Comparison of ENCODE assay signal across 8 mouse cellular contexts in genomic region chr7:44590402-44591347, GRCm38 (mm10). TPM values are rescaled to one million over a fixed set of nuclear protein-coding genes. Genes with fewer than 3 reads are reported as not detected.
DNase-seq lines count a peak whose midpoint lies in the region; ATAC-seq and TF ChIP-seq lines count a peak whose summit lies in the region.

TSS of gene Kcnc3 (plus strand) at chr7:44590664.

- peak within 1 kb of the TSS; percentile 71 for H3K4me3 ChIP-seq in heart, embryonic 10.5 days
- peak within 1 kb of the TSS; percentile 57 for H3K4me3 ChIP-seq in kidney, embryonic 14.5 days (ENCODE audit: low read length)
- peak within 1 kb of the TSS; percentile 60 for H3K4me3 ChIP-seq in limb, embryonic 13.5 days
- H3K4me3 ChIP-seq in midbrain, embryonic 15.5 days, result peak within 1 kb of the TSS; percentile 75

- peak within 1 kb of the TSS; percentile 45; the same call in 1 of the 2 replicates for H3K9ac ChIP-seq in kidney, embryonic 14.5 days (ENCODE audit: low read depth, low read length)
- peak within 1 kb of the TSS; percentile 62 for H3K9ac ChIP-seq in limb, embryonic 13.5 days
- peak within 1 kb of the TSS; percentile 74 for H3K9ac ChIP-seq in midbrain, embryonic 15.5 days

- under 1% methylated on average over 79 of the region's 80 CpGs for WGBS in heart, embryonic 10.5 days
- under 1% methylated on average over 76 of the region's 80 CpGs for whole genome bisulfite sequencing in kidney, embryonic 14.5 days
- under 1% methylated on average over 77 of the region's 80 CpGs for WGBS in limb, embryonic 13.5 days
- WGBS in midbrain, embryonic 15.5 days, result under 1% methylated on average over 72 of the region's 80 CpGs

- peak within 1 kb of the TSS; percentile 56 for H3K27ac ChIP-seq in heart, embryonic 10.5 days
- H3K27ac ChIP-seq in kidney, embryonic 14.5 days (ENCODE audit: low read depth, low read length), result no peak within 1 kb of the TSS
- no peak within 1 kb of the TSS for H3K27ac ChIP-seq in limb, embryonic 13.5 days
- peak within 1 kb of the TSS; percentile 80 for H3K27ac ChIP-seq in midbrain, embryonic 15.5 days

- H3K4me1 ChIP-seq in heart, embryonic 10.5 days, result peaks cover 44% of the 10 kb centered on the region
- H3K4me1 ChIP-seq in kidney, embryonic 14.5 days (ENCODE audit: control insufficient read depth, insufficient read depth, low read length), result peaks cover 13% of the 10 kb centered on the region; the same call in 1 of the 2 replicates
- peaks cover 53% of the 10 kb centered on the region for H3K4me1 ChIP-seq in limb, embryonic 13.5 days
- peaks cover 73% of the 10 kb centered on the region for H3K4me1 ChIP-seq in midbrain, embryonic 15.5 days

- no peak for TF ChIP-seq CTCF in brain, embryonic 14.5 days (IDR thresholded peaks at IDR 0.05; ENCODE audit: borderline replicate concordance, extremely low read depth, insufficient read depth, insufficient read length)

- ATAC-seq in erythroblast, adult 5-6 weeks (replicated peaks; ENCODE audit: low FRiP score, poor library complexity, severe bottlenecking), result peak; percentile 52; the same call in 1 of the 2 replicates
- ATAC-seq in kidney, embryonic 14.5 days (ENCODE audit: low FRiP score, low TSS enrichment), result peak; percentile 92
- ATAC-seq in limb, embryonic 13.5 days (ENCODE audit: low FRiP score, low read depth), result peak; percentile 94
- ATAC-seq in midbrain, embryonic 15.5 days (replicated peaks), result peak; percentile 92
- no peak for ATAC-seq in erythroid progenitor cell, adult 5-6 weeks (replicated peaks; ENCODE audit: low FRiP score, poor library complexity, severe bottlenecking)

- no peaks in the 10 kb centered on the region for H3K36me3 ChIP-seq in heart, embryonic 10.5 days
- no peaks in the 10 kb centered on the region for H3K36me3 ChIP-seq in kidney, embryonic 14.5 days (ENCODE audit: control insufficient read depth, insufficient read depth, low read length)
- H3K36me3 ChIP-seq in limb, embryonic 13.5 days, result no peaks in the 10 kb centered on the region
- 0 out of 2 replicates have a peak, but pooled peaks cover 5% of the 10 kb centered on the region for H3K36me3 ChIP-seq in midbrain, embryonic 15.5 days (replicated peaks)

- H3K9me3 ChIP-seq in heart, embryonic 10.5 days, result no peaks in the 10 kb centered on the region
- H3K9me3 ChIP-seq in kidney, embryonic 14.5 days (ENCODE audit: control insufficient read depth, low read length), result no peaks in the 10 kb centered on the region
- H3K9me3 ChIP-seq in limb, embryonic 13.5 days, result no peaks in the 10 kb centered on the region
- H3K9me3 ChIP-seq in midbrain, embryonic 15.5 days, result no peaks in the 10 kb centered on the region

- peaks cover 88% of the 10 kb centered on the region for H3K27me3 ChIP-seq in heart, embryonic 10.5 days (ENCODE audit: insufficient read depth, poor library complexity, severe bottlenecking)
- peaks cover 76% of the 10 kb centered on the region for H3K27me3 ChIP-seq in kidney, embryonic 14.5 days (ENCODE audit: control insufficient read depth, insufficient read depth, low read length)
- H3K27me3 ChIP-seq in limb, embryonic 13.5 days, result peaks cover 87% of the 10 kb centered on the region
- peaks cover 13% of the 10 kb centered on the region for H3K27me3 ChIP-seq in midbrain, embryonic 15.5 days (replicated peaks)

- peak; percentile 99 for DNase-seq in brain, embryonic 14.5 days (ENCODE audit: low read depth)
- peak; percentile 97 for DNase-seq in heart, embryonic 10.5 days (ENCODE audit: low spot score)
- peak; percentile 67 for DNase-seq in spleen, adult 12 weeks (ENCODE audit: low spot score)

- peak within 1 kb of the TSS; percentile 99 for H3K4me2 ChIP-seq in kidney, embryonic 14.5 days (replicated peaks; ENCODE audit: low read depth, low read length)
- peak within 1 kb of the TSS; percentile 97 for H3K4me2 ChIP-seq in limb, embryonic 13.5 days (replicated peaks)
- peak within 1 kb of the TSS; percentile 97 for H3K4me2 ChIP-seq in midbrain, embryonic 15.5 days

- TF ChIP-seq POLR2A in brain, embryonic 14.5 days (IDR thresholded peaks at IDR 0.05; ENCODE audit: borderline replicate concordance, extremely low read depth, insufficient read depth, insufficient read length, poor library complexity, severe bottlenecking), result peak; percentile 75

RNA-seq across cellular contexts. Expression of gene Kcnc3, which starts in this region (rescaled TPM):
- 16.6 and 27.2 TPM in 2 replicates for polyA plus RNA-seq in brain, embryonic 14.5 days (2012; rRNA removed)
- not detected in 2 replicates for total RNA-seq in erythroblast, adult 5-6 weeks (2015; ENCODE audit: low replicate concordance)
- total RNA-seq in erythroblast, adult 5-6 weeks (2017; ENCODE audit: low replicate concordance), result 0.42 TPM in 1 of 2 replicates, not detected in the other
- polyA plus RNA-seq in heart, embryonic 10.5 days (2016; fragmentation: Nextera tagmentation; extraction: Ambion mirVana), result 0.02 and 0.24 TPM in 2 replicates
- polyA plus RNA-seq in kidney, embryonic 14.5 days (2014; fragmentation: Nextera tagmentation; extraction: Ambion mirVana), result 0.18 and 0.26 TPM in 2 replicates
- 0.43 and 0.51 TPM in 2 replicates for polyA plus RNA-seq in limb, embryonic 13.5 days (2015; fragmentation: Nextera tagmentation; extraction: Ambion mirVana)
- 5.8 and 8.0 TPM in 2 replicates for polyA plus RNA-seq in midbrain, embryonic 15.5 days (2015; fragmentation: Nextera tagmentation; extraction: Ambion mirVana)
- not detected in 2 replicates for total RNA-seq in erythroid progenitor cell, adult 5-6 weeks (2015; ENCODE audit: low replicate concordance)
- total RNA-seq in erythroid progenitor cell, adult 5-6 weeks (2017; ENCODE audit: low replicate concordance), result not detected in 2 replicates

Comparison
In these comparisons a context has a peak if more than half of its experiments do, and no peak if none do; other contexts are left out.
1. Peak in ATAC-seq in erythroblast, adult 5-6 weeks; RNA of the gene not detected or under 1 TPM.
2. Peak in DNase-seq, H3K4me3 ChIP-seq and H3K27ac ChIP-seq in heart, embryonic 10.5 days; RNA of the gene not detected or under 1 TPM.
3. Peak in ATAC-seq, H3K4me3 ChIP-seq, H3K9ac ChIP-seq and H3K4me2 ChIP-seq in kidney, embryonic 14.5 days; RNA of the gene not detected or under 1 TPM.
4. Peak in ATAC-seq, H3K4me3 ChIP-seq, H3K9ac ChIP-seq and H3K4me2 ChIP-seq in limb, embryonic 13.5 days; RNA of the gene not detected or under 1 TPM.